Mouse (Mus musculus) midbrain, embryonic 15.5 days (tissue): ENCODE measurements around the gene Srgap3. TPM values are rescaled to one million over a fixed set of nuclear protein-coding genes. Genes with fewer than 3 reads are reported as not detected.
A peak's percentile ranks its signal among the peaks of the same experiment; 100 is the strongest.

Source experiments
- ATAC-seq: fragments of 200-750 bp; cut with Nextera tagmentation; replicated peaks from 2 replicates; pipeline ENCODE4 v1.8.0; 2017; ENCODE audit warnings: moderate TSS enrichment
- H3K27ac ChIP-seq: fragments of 300-500 bp; sonication (generic); 2 replicates; pipeline ENCODE4 v1.5.1; 2015; ENCODE audit warnings: mild to moderate bottlenecking, inconsistent platforms
- H3K27me3 ChIP-seq: fragments of 300-500 bp; sonication (generic); replicated peaks from 2 replicates; pipeline ENCODE4 v1.6.1; 2015; ENCODE audit warnings: inconsistent platforms
- H3K36me3 ChIP-seq: fragments of 300-500 bp; sonication (generic); replicated peaks from 2 replicates; pipeline ENCODE4 v1.6.1; 2015; ENCODE audit warnings: inconsistent platforms
- H3K4me1 ChIP-seq: fragments of 300-500 bp; sonication (generic); 2 replicates; pipeline ENCODE4 v1.6.1; 2015; ENCODE audit warnings: inconsistent platforms
- H3K4me2 ChIP-seq: fragments of 300-500 bp; sonication (generic); 2 replicates; pipeline ENCODE4 v1.6.1; 2015; ENCODE audit warnings: inconsistent platforms, mild to moderate bottlenecking, moderate library complexity
- H3K4me3 ChIP-seq: fragments of 300-500 bp; sonication (generic); 2 replicates; pipeline ENCODE4 v1.5.1; 2015; ENCODE audit warnings: mild to moderate bottlenecking, inconsistent platforms
- H3K9ac ChIP-seq: fragments of 300-500 bp; sonication (generic); 2 replicates; pipeline ENCODE4 v1.6.1; 2015; ENCODE audit warnings: mild to moderate bottlenecking, inconsistent platforms
- H3K9me3 ChIP-seq: fragments of 300-500 bp; sonication (generic); 2 replicates; pipeline ENCODE4 v1.6.1; 2016; ENCODE audit warnings: inconsistent platforms
- WGBS: fragments of 180-500 bp; shearing (Covaris S2); methylation state at CpG from one replicate; pipeline ENCODE4 v1.1.7; 2015; ENCODE audit warnings: mixed read lengths; 5-methylcytosine and 5-hydroxymethylcytosine counted together
- polyA plus RNA-seq: library from polyadenylated mRNA; unstranded; fragments of >200 nt; fragmentation: Nextera tagmentation; extraction: Ambion mirVana; gene quantifications from 2 replicates; pipeline ENCODE4 v1.2.1, GENCODE M21; 2015

Srgap3 gene
- polyA plus RNA-seq, 1 experiment from 2014 or later, result 44.6 TPM

DNA sequence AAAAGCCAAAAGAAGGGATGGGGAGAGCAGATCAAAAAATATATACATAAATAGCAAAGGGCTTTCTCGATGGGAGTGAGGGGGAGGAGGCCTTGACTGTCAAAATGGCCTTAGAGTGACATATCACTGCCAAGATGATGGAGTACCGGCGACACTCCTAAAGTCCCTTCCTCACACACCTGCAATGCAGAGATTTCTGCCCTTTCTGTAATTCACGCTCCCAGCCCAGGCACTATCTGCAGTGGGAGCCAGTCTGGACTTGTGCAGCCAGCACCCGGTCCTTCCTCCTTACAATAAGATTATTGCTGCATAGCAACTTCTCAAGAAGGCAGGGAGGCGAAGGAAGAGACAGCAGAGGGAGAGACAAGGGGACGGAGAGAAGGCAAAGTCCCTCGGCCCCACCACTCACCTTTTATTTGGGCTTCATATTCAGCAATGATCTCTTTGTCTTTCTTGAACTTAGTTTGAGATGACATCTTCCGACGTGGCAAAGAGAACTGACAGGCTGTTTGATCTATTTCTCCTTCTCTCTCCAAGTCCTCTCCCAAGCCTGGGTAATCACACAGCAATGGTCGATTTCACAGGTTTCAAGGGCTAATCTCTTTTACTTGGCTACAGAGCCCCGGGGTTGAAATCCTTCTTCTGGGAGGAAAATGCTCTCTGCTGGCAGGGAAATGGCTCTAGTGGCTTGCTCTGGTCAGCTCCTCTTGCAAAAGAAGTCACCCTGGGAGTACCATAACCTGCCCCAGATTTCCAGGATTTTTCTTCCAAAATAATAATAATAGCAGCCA is 850 bp downstream of the Srgap3 start:
- H3K27me3 ChIP-seq, result no peaks in the 10 kb centered on the region
- peak overlapping the region; percentile 69 for H3K4me2 ChIP-seq
- H3K9me3 ChIP-seq, result no peaks in the 10 kb centered on the region
- H3K36me3 ChIP-seq, result no peaks in the 10 kb centered on the region
- peak overlapping the region; percentile 66 for H3K4me3 ChIP-seq
- ATAC-seq, result peak; percentile 21
- WGBS, result 1% methylated on average over 12 of the region's 12 CpGs
- peak overlapping the region; percentile 94 for H3K27ac ChIP-seq
- peak overlapping the region; percentile 83 for H3K9ac ChIP-seq
- H3K4me1 ChIP-seq, result peaks cover 48% of the 10 kb centered on the region

DNA sequence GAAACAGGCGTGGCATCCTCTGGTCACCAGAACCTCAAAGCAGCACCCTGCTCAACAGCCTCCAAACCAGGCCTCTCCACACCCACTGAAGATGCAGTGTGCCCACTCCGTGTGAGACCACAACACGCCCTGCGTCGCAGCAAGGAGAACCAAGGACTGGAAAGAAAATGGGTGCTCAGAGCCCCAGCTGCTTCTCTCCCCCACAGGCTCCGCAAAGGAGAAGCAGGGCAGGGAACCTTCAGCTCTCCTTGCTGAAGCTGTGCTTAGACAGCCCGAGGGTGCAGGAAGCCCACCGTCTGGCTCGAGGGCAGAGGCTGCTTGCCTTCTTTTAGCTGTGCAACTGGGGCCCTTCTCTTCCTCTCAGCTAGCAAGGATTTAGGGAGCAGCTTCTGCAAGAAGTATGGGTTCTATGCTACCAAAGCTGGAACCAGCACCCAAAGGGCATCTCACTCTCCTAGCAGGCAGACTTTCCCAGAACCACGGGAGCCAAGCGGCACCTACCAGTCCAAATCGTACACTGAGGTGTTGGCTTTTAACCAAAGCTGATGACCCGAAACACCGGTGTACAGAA is 1.8 kb downstream of the Srgap3 start:
- 6% methylated on average over 14 of the region's 14 CpGs for WGBS
- no peaks in the 10 kb centered on the region for H3K27me3 ChIP-seq
- peak; percentile 21 for ATAC-seq
- H3K36me3 ChIP-seq, result no peaks in the 10 kb centered on the region
- peak overlapping the region; percentile 83 for H3K9ac ChIP-seq
- H3K4me1 ChIP-seq, result peaks cover 58% of the 10 kb centered on the region
- H3K27ac ChIP-seq, result peak overlapping the region; percentile 94
- peak overlapping the region; percentile 66 for H3K4me3 ChIP-seq
- no peaks in the 10 kb centered on the region for H3K9me3 ChIP-seq
- peak overlapping the region; percentile 69 for H3K4me2 ChIP-seq

DNA sequence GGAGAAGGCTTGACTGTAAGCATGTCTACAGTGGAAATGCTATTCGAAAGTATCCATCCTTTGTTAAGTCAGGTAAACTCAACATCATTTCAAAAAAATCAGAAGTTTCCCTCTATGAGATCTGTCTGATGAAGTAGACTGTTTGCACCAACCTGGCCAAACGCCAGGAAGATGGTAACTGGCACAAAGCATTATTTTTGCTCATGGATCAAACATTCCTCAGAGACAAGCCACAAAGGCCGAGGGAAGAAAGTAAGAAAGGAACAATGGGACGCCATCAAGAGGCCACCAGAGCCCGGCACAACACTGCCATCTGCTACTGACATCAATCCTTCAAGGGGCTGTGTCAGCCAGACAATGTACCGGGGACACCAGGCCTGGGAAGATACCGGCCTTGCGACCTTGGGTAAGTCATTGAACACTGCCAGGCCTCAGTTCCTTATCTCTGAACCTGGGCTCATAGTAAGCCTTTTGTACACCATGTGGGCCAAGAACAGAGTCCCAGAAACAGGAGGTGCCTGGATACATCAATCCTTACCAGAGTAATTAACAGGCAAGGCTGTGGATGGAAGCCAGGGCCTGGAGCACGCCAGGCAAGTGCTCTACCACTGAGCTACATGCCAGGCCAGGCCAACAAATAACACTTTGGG is 3.3 kb downstream of the Srgap3 start:
- Histone ChIP-seq H3K9ac (no peak overlapping the region), H3K27me3 (no peaks in the 10 kb centered on the region), H3K4me3 (peak overlapping the region; percentile 66), H3K4me2 (peak overlapping the region; percentile 69), H3K36me3 (no peaks in the 10 kb centered on the region), H3K9me3 (no peaks in the 10 kb centered on the region), H3K4me1 (peaks cover 65% of the 10 kb centered on the region), H3K27ac (peak overlapping the region; percentile 94)
- no peak for ATAC-seq
- WGBS, result 28% methylated on average over 9 of the region's 9 CpGs

DNA sequence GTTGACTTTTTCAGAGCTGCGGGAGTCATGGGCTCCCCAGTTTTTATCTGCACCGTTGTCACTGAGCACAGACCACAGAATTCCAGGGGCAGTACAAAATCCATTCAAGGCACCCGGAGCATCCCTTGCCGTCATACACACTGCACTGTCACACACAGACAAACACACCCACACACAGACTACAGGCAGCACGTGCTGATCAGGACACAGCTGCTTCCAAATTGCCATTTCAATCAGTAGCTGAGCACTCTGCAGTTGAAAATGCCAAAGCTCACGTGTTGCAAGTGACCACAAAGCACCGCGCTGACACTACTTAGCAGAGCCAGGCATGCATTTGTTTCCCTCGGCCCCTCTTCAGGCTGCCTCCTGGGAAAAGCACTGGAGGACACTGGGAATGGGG is 7.8 kb downstream of the Srgap3 start:
- Histone ChIP-seq H3K4me1 (peaks cover 64% of the 10 kb centered on the region), H3K36me3 (no peaks in the 10 kb centered on the region)
- WGBS, result 66% methylated on average over 9 of the region's 9 CpGs

DNA sequence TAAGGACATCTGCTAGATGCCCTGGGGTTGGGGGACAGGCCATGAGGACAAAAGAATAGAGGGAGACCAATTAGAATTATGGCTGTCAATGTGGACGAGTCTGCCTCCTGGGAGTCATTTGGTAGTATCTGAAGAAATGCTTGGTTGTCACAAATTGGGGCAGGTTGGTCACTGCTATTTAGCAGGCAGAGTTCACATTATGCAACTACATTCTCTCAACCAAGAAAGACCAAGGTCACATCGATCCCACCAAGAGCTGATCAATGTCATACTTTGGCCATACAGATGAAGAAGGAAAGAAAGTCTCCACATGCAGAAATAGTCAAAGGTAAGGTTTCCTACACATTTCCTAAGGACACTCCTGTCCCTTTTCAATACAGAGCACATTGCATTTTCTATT is 9.3 kb downstream of the Srgap3 start:
- ATAC-seq, result no peak

More for the DNA sequence above, 7.8 kb downstream of the Srgap3 start:
- ATAC-seq, result no peak
- Histone ChIP-seq H3K9ac (no peak overlapping the region), H3K9me3 (no peaks in the 10 kb centered on the region), H3K27me3 (no peaks in the 10 kb centered on the region), H3K4me2 (no peak overlapping the region), H3K4me3 (no peak overlapping the region), H3K27ac (no peak overlapping the region)

DNA sequence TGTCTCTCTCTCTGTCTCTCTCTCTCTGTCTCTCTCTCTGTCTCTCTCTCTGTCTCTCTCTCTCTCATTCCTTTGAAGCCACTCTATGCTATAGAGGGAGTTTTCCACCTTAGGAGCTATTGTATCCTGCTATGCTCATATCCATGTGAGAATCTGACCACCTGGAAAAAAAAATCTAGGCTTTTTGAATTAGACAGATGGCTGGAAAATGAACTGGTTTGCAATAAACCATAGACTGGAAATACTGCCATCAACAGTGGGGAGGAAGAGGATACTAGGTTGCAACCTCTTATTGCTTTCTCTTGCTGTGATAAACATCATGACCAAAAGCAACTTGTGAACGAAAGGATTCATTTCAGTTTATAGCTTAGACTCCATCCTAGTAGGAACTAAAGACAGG is 12.6 kb downstream of the Srgap3 start:
- H3K4me1 ChIP-seq, result peaks cover 65% of the 10 kb centered on the region
- no peak overlapping the region for H3K9ac ChIP-seq
- 93% methylated on average over 1 of the region's 1 CpGs for WGBS
- no peak for ATAC-seq
- H3K36me3 ChIP-seq, result no peaks in the 10 kb centered on the region
- H3K27ac ChIP-seq, result no peak overlapping the region
- no peak overlapping the region for H3K4me2 ChIP-seq
- no peaks in the 10 kb centered on the region for H3K27me3 ChIP-seq
- no peaks in the 10 kb centered on the region for H3K9me3 ChIP-seq
- H3K4me3 ChIP-seq, result no peak overlapping the region

More for the DNA sequence above, 9.3 kb downstream of the Srgap3 start:
- H3K27me3 ChIP-seq, result no peaks in the 10 kb centered on the region
- H3K9ac ChIP-seq, result no peak overlapping the region
- H3K36me3 ChIP-seq, result no peaks in the 10 kb centered on the region
- H3K9me3 ChIP-seq, result no peaks in the 10 kb centered on the region
- 78% methylated on average over 2 of the region's 2 CpGs for WGBS
- peaks cover 61% of the 10 kb centered on the region for H3K4me1 ChIP-seq
- no peak overlapping the region for H3K27ac ChIP-seq
- no peak overlapping the region for H3K4me2 ChIP-seq
- H3K4me3 ChIP-seq, result no peak overlapping the region

DNA sequence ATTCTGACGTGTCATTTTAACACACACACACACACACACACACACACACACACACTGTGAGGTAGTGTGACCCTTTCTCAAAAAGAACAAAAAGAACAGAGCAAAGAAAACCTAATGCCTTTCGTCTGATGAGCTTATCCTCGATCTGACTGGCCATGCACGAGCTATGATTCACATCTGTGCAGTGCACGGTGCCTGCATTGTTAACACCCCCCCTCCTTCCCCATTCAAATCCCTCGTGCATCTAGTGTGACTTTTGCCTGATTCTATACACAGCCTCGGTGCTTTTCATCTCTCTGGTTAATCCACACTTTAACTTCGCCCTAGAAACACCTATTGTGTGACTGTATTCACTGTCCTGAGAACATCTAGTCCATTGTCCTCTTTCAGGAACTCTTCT is 14.5 kb downstream of the Srgap3 start:
- H3K4me2 ChIP-seq, result peak overlapping the region; percentile 25

DNA sequence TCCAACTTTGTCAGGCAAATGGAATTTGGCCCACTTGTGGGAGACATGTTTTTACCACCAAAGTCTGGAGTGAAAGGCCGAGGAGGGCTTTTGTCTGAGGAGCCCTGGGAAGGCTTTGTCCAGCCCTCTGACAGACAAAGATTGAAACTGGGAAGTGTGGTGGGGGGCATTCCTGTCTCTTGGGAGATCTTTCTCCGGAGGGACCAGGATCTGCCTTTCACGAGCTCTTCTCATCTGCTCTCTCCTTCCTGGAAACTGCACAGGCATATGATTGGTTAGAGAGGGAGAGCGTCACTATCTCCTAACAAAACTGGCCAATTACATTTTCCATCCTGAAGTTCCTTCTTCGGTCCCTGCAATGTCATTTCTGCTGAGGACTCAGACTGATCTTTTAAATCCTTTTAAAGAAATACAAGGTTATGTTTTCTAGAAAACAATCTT is 17.0 kb downstream of the Srgap3 start:
- Histone ChIP-seq H3K4me1 (peaks cover 88% of the 10 kb centered on the region), H3K27ac (peak overlapping the region; percentile 75), H3K4me2 (peak overlapping the region; percentile 38), H3K9me3 (no peaks in the 10 kb centered on the region), H3K27me3 (no peaks in the 10 kb centered on the region), H3K4me3 (no peak overlapping the region), H3K9ac (no peak overlapping the region), H3K36me3 (no peaks in the 10 kb centered on the region)
- ATAC-seq, result peak; percentile 72
- WGBS, result 6% methylated on average over 5 of the region's 5 CpGs

More for the DNA sequence above, 14.5 kb downstream of the Srgap3 start:
- Histone ChIP-seq H3K27me3 (no peaks in the 10 kb centered on the region), H3K9ac (no peak overlapping the region), H3K36me3 (no peaks in the 10 kb centered on the region), H3K4me3 (no peak overlapping the region), H3K27ac (no peak overlapping the region), H3K4me1 (peaks cover 74% of the 10 kb centered on the region), H3K9me3 (no peaks in the 10 kb centered on the region)
- no peak for ATAC-seq
- WGBS, result 5% methylated on average over 8 of the region's 8 CpGs

DNA sequence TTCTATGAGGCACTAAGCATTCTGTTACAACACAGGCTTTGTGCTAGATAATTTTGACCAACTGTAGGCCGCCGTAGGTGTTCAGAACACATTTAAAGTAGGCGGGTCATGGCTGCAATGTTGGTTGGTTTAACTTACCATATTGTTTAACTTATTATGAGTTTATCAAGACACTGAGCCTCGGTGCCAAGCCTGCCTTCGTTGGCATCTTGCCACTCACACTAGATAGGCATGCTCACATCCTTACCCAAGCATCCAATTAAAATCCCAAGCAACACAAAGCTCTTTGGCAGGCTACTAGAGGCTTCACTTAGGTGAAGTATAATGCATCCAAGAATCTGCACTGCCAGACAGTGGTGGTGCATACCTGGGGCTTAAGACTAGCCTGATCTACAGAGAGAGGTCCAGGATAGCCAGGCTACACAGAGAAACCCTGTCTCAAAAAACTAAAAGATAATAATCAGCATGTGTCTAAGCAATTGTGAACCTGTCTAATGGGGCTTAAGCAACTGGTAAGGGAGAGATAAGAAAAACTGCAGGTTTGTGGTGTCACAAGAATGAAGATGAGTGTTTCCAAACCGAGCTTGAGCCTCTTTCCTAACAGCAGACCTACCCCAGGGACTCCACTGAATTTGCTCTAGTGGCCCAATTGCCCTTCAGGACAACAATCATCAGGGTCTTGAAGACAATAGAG is 17.6 kb downstream of the Srgap3 start:
- H3K9ac ChIP-seq, result no peak overlapping the region
- no peaks in the 10 kb centered on the region for H3K9me3 ChIP-seq
- no peak overlapping the region for H3K4me3 ChIP-seq
- peak overlapping the region; percentile 38 for H3K4me2 ChIP-seq
- H3K27ac ChIP-seq, result peak overlapping the region; percentile 75
- 63% methylated on average over 6 of the region's 6 CpGs for WGBS
- peaks cover 93% of the 10 kb centered on the region for H3K4me1 ChIP-seq
- no peaks in the 10 kb centered on the region for H3K27me3 ChIP-seq
- H3K36me3 ChIP-seq, result no peaks in the 10 kb centered on the region
- ATAC-seq, result no peak; the same call in 1 of the 2 replicates

DNA sequence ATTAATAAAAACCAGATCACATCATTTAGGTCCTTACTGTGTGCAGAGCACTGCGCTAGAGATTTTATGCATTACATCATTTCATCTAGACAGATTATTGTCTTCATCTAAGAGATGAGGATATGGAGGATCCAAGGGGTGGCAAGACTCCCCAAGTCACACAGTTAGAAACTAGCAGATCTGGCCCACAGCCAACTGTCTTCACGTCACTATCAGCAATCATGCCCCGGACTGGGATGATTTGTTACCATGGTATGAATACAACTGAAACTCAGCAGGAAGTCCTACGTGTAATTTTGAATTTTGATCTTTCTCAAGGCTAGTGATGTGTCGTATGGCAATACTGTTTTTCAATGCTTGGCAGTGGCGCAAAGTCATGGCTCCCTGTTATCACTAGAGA is 18.2 kb downstream of the Srgap3 start:
- Histone ChIP-seq H3K4me3 (no peak overlapping the region), H3K36me3 (no peaks in the 10 kb centered on the region), H3K9ac (no peak overlapping the region), H3K9me3 (no peaks in the 10 kb centered on the region), H3K27me3 (no peaks in the 10 kb centered on the region), H3K4me1 (peaks cover 97% of the 10 kb centered on the region), H3K4me2 (no peak overlapping the region), H3K27ac (peak overlapping the region; percentile 11; the same call in 1 of the 2 replicates)
- ATAC-seq, result no peak
- WGBS, result 72% methylated on average over 6 of the region's 6 CpGs

DNA sequence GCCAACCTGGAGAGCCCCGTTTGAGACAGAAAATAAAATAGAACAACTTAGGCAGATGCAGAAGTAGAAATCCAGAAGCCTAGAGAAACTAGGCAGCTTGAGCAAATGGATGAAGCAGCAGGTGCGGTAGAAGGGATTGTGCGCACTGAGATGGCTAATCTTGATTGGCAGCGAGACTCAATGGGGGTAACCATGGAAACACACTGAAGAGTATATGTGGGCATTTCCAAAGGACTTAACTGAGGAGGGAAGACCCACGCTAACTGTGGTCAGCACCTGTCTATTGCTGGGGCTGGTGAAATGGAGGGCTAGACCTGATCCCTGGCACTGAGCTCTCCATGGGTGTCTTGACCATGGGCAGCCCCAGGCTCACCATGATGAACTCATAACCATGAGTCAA is 19.7 kb downstream of the Srgap3 start:
- Histone ChIP-seq H3K27me3 (no peaks in the 10 kb centered on the region), H3K4me1 (peaks cover 85% of the 10 kb centered on the region), H3K9me3 (no peaks in the 10 kb centered on the region), H3K4me3 (no peak overlapping the region), H3K36me3 (peaks cover 3% of the 10 kb centered on the region; the same call in 1 of the 2 replicates), H3K4me2 (no peak overlapping the region), H3K9ac (no peak overlapping the region), H3K27ac (0 out of 2 replicates have a peak overlapping the region, but pooled peaks have one; percentile 3)
- WGBS, result 15% methylated on average over 5 of the region's 5 CpGs
- peak; percentile 47 for ATAC-seq

DNA sequence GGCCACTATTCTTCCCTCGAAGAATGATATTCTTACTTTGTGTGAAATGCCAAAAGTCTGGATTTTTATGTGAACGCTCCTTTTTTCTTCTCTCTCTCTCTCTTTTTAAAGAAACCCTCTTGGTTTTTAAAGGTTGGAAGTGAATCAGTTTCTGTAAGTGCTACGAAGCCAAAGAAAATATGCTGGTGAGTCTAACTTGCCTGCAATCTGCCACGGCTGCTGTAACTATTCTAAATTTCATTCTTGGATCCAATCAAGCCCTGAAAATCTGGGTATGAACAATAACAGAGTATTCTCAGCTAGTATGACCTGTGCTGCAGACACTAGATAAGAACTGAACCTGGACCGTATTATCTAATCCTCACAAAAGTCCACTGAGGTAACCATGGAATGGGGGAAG is 21.1 kb downstream of the Srgap3 start:
- no peak overlapping the region for H3K9ac ChIP-seq
- no peak overlapping the region; the same call in 1 of the 2 replicates for H3K27ac ChIP-seq
- no peak overlapping the region for H3K4me2 ChIP-seq
- H3K36me3 ChIP-seq, result peaks cover 3% of the 10 kb centered on the region; the same call in 1 of the 2 replicates
- 83% methylated on average over 5 of the region's 5 CpGs for WGBS
- no peaks in the 10 kb centered on the region for H3K27me3 ChIP-seq
- no peak overlapping the region for H3K4me3 ChIP-seq
- peaks cover 81% of the 10 kb centered on the region for H3K4me1 ChIP-seq
- ATAC-seq, result no peak
- H3K9me3 ChIP-seq, result no peaks in the 10 kb centered on the region
